In genomic region chr19:56947971-56948610, GRCm38 (mm10) we compare ENCODE assay signal across 20 mouse cellular contexts. TPM values are rescaled to one million over a fixed set of nuclear protein-coding genes. Genes with fewer than 3 reads are reported as not detected.
DNase-seq lines count a peak whose midpoint lies in the region; ATAC-seq and TF ChIP-seq lines count a peak whose summit lies in the region.
"Had no signal": no experiment of that assay in that cellular context is flagged by ENCODE, and none has a peak within 500 bp of the region (broad histone marks: within the 10 kb centered on the region; RNA-seq: fewer than 3 reads in every experiment).

No protein-coding gene starts in this region.

- DNase-seq in embryonic facial prominence, embryonic 10.5 days (ENCODE audit: low spot score), result no peak
- peak; percentile 36 for DNase-seq in midbrain, postnatal 0 days (ENCODE audit: low spot score)
- peak; percentile 87 to 92 for DNase-seq in cerebellum, postnatal 14 days
- no peak for DNase-seq in right cerebral cortex, postnatal 4 days
- no peak for DNase-seq in adrenal gland, adult (ENCODE audit: inconsistent age in 2 of 2, low spot score in 1 of 2)
- DNase-seq: adrenal gland, postnatal 25 days; gastrocnemius, postnatal 36 days; kidney, adult 9 months; kidney, postnatal 25 days; liver, embryonic 13.5 days; lung, adult 2 months; lung, postnatal 14 days; thymus, postnatal 25 days had no signal

- H3K4me2 ChIP-seq in embryonic facial prominence, embryonic 13.5 days, result no peak overlapping the region
- H3K4me2 ChIP-seq in midbrain, postnatal 0 days (ENCODE audit: low read depth, low read length, poor library complexity, severe bottlenecking), result no peak overlapping the region
- H3K4me2 ChIP-seq in midbrain, embryonic 16.5 days (ENCODE audit: low read length), result no peak overlapping the region
- H3K4me2 ChIP-seq: hindbrain, embryonic 12.5 days; liver, embryonic 13.5 days; midbrain, embryonic 12.5 days had no signal

- peaks cover 2% of the 10 kb centered on the region; the same call in 1 of the 2 replicates for H3K36me3 ChIP-seq in embryonic facial prominence, embryonic 13.5 days
- no peaks in the 10 kb centered on the region for H3K36me3 ChIP-seq in embryonic facial prominence, embryonic 10.5 days (replicated peaks)
- no peaks in the 10 kb centered on the region for H3K36me3 ChIP-seq in midbrain, postnatal 0 days (ENCODE audit: insufficient read depth, low read length)
- no peaks in the 10 kb centered on the region for H3K36me3 ChIP-seq in midbrain, embryonic 16.5 days (ENCODE audit: control insufficient read depth, insufficient read depth, low read length)
- H3K36me3 ChIP-seq: hindbrain, embryonic 12.5 days; liver, embryonic 13.5 days; midbrain, embryonic 12.5 days had no signal

- 0 out of 2 replicates have a peak overlapping the region, but pooled peaks have one; percentile 6 for H3K9ac ChIP-seq in embryonic facial prominence, embryonic 13.5 days
- H3K9ac ChIP-seq in midbrain, postnatal 0 days (replicated peaks; ENCODE audit: low read length, poor library complexity, severe bottlenecking), result no peak overlapping the region
- H3K9ac ChIP-seq in midbrain, embryonic 16.5 days (ENCODE audit: low read depth, low read length), result no peak overlapping the region
- H3K9ac ChIP-seq: hindbrain, embryonic 12.5 days; liver, embryonic 13.5 days; midbrain, embryonic 12.5 days had no signal

- no peaks in the 10 kb centered on the region for H3K4me1 ChIP-seq in embryonic facial prominence, embryonic 13.5 days
- H3K4me1 ChIP-seq in embryonic facial prominence, embryonic 10.5 days, result no peaks in the 10 kb centered on the region
- no peaks in the 10 kb centered on the region; the same call in 1 of the 2 replicates for H3K4me1 ChIP-seq in midbrain, postnatal 0 days (ENCODE audit: insufficient read depth, low read length)
- no peaks in the 10 kb centered on the region for H3K4me1 ChIP-seq in midbrain, embryonic 16.5 days (ENCODE audit: control insufficient read depth, insufficient read depth, low read length)
- H3K4me1 ChIP-seq: hindbrain, embryonic 12.5 days; liver, embryonic 13.5 days; midbrain, embryonic 12.5 days had no signal

- H3K4me3 ChIP-seq in embryonic facial prominence, embryonic 13.5 days, result no peak overlapping the region
- H3K4me3 ChIP-seq in embryonic facial prominence, embryonic 10.5 days, result no peak overlapping the region
- no peak overlapping the region for H3K4me3 ChIP-seq in midbrain, postnatal 0 days (ENCODE audit: low read depth, low read length)
- no peak overlapping the region for H3K4me3 ChIP-seq in midbrain, embryonic 16.5 days (ENCODE audit: low read depth, low read length)
- H3K4me3 ChIP-seq: hindbrain, embryonic 12.5 days; layer of hippocampus, adult 2 months; liver, embryonic 13.5 days; midbrain, embryonic 12.5 days had no signal

- 64% methylated on average over 6 of the region's 6 CpGs for WGBS in embryonic facial prominence, embryonic 13.5 days
- 74% methylated on average over 6 of the region's 6 CpGs for WGBS in embryonic facial prominence, embryonic 10.5 days
- 65% methylated on average over 6 of the region's 6 CpGs for WGBS in midbrain, postnatal 0 days
- 65% methylated on average over 6 of the region's 6 CpGs for WGBS in midbrain, embryonic 16.5 days

- no peak for TF ChIP-seq CTCF in midbrain, postnatal 0 days (IDR thresholded peaks at IDR 0.05)

- H3K9me3 ChIP-seq in embryonic facial prominence, embryonic 13.5 days, result peaks cover 3% of the 10 kb centered on the region; the same call in 1 of the 2 replicates
- H3K9me3 ChIP-seq in embryonic facial prominence, embryonic 10.5 days, result 0 out of 2 replicates have a peak, but pooled peaks cover 4% of the 10 kb centered on the region
- no peaks in the 10 kb centered on the region for H3K9me3 ChIP-seq in midbrain, postnatal 0 days (ENCODE audit: low read length)
- H3K9me3 ChIP-seq in midbrain, embryonic 16.5 days (replicated peaks; ENCODE audit: control insufficient read depth, low read length, poor library complexity, severe bottlenecking), result no peaks in the 10 kb centered on the region
- H3K9me3 ChIP-seq: hindbrain, embryonic 12.5 days; liver, embryonic 13.5 days; midbrain, embryonic 12.5 days had no signal

- no peak for ATAC-seq in embryonic facial prominence, embryonic 13.5 days (ENCODE audit: insufficient number of reproducible peaks, insufficient read depth, low FRiP score, low TSS enrichment, low read depth)
- 0 out of 2 replicates have a peak, but pooled peaks have one; percentile 41 for ATAC-seq in midbrain, postnatal 0 days (ENCODE audit: low FRiP score)
- no peak for ATAC-seq in midbrain, embryonic 16.5 days
- ATAC-seq: inflammation-experienced regulatory T-cells, adult 6 months had no signal

- H3K27ac ChIP-seq in embryonic facial prominence, embryonic 13.5 days, result no peak overlapping the region
- no peak overlapping the region for H3K27ac ChIP-seq in embryonic facial prominence, embryonic 10.5 days (replicated peaks)
- no peak overlapping the region for H3K27ac ChIP-seq in midbrain, postnatal 0 days (ENCODE audit: low read depth, low read length)
- H3K27ac ChIP-seq in midbrain, embryonic 16.5 days (ENCODE audit: low read length), result no peak overlapping the region
- H3K27ac ChIP-seq: hindbrain, embryonic 12.5 days; layer of hippocampus, adult 2 months; liver, embryonic 13.5 days; midbrain, embryonic 12.5 days had no signal

- H3K27me3 ChIP-seq in embryonic facial prominence, embryonic 13.5 days, result no peaks in the 10 kb centered on the region
- no peaks in the 10 kb centered on the region for H3K27me3 ChIP-seq in embryonic facial prominence, embryonic 10.5 days (replicated peaks; ENCODE audit: low read depth, poor library complexity, severe bottlenecking)
- no peaks in the 10 kb centered on the region for H3K27me3 ChIP-seq in midbrain, postnatal 0 days (ENCODE audit: insufficient read depth, low read length)
- H3K27me3 ChIP-seq in midbrain, embryonic 16.5 days (ENCODE audit: control insufficient read depth, insufficient read depth, low read depth, low read length), result no peaks in the 10 kb centered on the region
- H3K27me3 ChIP-seq: hindbrain, embryonic 12.5 days; liver, embryonic 13.5 days; midbrain, embryonic 12.5 days had no signal

RNA-seq across cellular contexts. Expression of gene Afap1l2, which starts 59.9 kb away (rescaled TPM):
- polyA plus RNA-seq in embryonic facial prominence, embryonic 13.5 days (2015; fragmentation: Nextera tagmentation; extraction: Ambion mirVana), result 8.1 and 9.3 TPM in 2 replicates
- polyA plus RNA-seq in embryonic facial prominence, embryonic 10.5 days (2016; fragmentation: Nextera tagmentation; extraction: Ambion mirVana), result 4.4 and 5.2 TPM in 2 replicates
- 13.2 and 15.3 TPM in 2 replicates for total RNA-seq in midbrain, postnatal 0 days (2014; rRNA removed)
- polyA plus RNA-seq in midbrain, postnatal 0 days (2015; fragmentation: Nextera tagmentation; extraction: Ambion mirVana), result 8.1 and 10.8 TPM in 2 replicates
- polyA plus RNA-seq in midbrain, embryonic 16.5 days (2015; fragmentation: Nextera tagmentation; extraction: Ambion mirVana), result 9.5 and 11.7 TPM in 2 replicates
- total RNA-seq: megakaryocyte, adult 5-6 weeks had no signal
- polyA plus RNA-seq: inflammation-experienced regulatory T-cells, adult 6 months had no signal

Comparison
In these comparisons a context has a peak if more than half of its experiments do, and no peak if none do; other contexts are left out.
1. DNase-seq: peak in midbrain, postnatal 0 days (single experiment) and cerebellum, postnatal 14 days (2 of 2); none in embryonic facial prominence, embryonic 10.5 days (single experiment), right cerebral cortex, postnatal 4 days (single experiment) and adrenal gland, adult (0 of 2).